Mouse (Mus musculus): ENCODE measurements around the gene Ryk. TPM values are rescaled to one million over a fixed set of nuclear protein-coding genes. Genes with fewer than 3 reads are reported as not detected.

Ryk gene
- polyA plus RNA-seq, 1 experiment = 10.5 TPM

DNA sequence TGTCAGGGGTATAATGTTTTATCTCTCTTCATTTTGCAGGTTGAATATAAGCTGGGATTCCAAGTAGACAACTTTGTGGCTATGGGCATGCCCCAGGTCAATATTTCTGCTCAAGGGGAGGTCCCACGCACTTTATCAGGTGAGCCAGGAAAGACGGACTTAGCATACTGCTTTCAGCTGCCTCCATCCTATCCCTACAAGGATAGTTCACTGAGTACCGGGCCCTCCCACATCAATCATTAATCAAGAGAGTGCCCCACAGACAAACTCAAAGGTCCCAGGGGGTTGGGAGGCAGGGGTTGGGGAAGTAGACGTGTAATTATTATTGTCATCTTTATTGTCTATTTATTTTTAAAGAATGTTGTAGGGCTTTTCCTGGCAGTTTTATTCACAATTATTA lies 32.8 kb downstream of the Ryk start:
- TF ChIP-seq GATA1 (IDR thresholded peaks at IDR 0.05; ENCODE audit: low read length) = no peak

DNA sequence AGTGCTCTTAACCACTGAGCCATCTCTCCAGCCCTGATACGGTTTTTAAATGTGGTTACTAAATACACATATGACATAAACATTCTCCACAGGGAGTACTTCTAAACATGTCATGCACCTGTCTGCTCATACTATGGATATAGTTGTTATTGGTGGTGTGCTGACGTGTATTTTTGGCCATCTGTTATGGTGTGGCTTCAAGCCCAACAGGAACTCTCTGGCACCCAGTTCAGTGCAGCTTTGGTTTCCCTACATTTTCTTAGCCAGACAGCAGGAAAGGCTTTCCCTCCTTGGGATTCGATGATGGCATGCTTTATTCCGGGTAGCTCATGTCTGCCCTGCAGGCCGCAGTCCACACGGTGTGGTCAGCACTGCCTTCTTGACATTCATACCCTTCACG lies 33.7 kb downstream of the Ryk start:
- no peak for TF ChIP-seq GATA1 (IDR thresholded peaks at IDR 0.05; ENCODE audit: low read length)

DNA sequence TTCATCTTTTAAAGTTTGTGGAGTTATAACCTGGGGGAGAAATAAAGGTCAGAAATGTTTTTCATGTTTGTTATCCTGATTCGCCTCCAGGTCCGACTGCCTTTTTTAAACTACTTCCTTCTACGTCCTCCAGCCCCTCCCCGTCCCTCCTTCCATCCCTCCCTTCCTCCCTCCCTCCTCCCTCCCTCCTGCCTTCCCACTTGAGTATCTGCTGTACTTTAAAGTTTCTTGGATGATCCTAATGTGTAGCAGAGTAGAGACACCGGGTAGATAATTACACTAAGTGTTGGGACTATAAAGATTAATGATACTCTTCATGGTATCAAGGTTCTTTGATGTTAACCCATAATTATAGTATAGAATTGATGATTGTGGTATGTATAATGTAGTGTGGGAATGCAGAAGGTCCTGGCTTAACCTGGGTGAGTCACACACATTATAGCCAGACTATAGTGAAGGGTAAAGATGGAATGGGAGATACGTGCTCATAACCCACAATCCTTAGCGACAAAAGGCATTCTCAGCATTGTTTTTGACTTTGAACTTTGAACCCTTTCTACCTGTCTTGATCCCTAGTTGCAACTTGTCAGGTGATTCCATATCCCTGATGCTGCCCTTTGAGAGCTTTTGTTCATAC lies 41.5 kb downstream of the Ryk start:
- no peak for TF ChIP-seq GATA1 (IDR thresholded peaks at IDR 0.05; ENCODE audit: low read length)

DNA sequence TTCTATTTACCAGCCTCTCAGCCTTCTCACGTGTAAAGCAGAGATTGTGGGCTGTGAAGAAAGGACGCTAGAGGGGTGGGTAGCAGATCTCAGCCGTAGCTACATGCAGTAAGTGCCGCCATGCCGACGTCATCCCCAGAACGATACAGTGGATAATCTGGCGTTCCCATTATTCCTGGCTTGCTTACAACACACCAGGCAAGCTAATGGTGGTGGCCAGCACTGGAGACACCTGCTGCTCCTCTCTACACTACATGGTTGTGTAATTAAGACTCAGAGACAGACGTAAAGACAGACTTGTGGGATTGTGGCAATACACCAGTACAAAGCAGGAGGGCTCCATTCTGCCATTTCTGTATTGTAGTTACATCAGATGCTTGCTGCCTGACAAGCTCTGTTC lies 43.2 kb downstream of the Ryk start:
- TF ChIP-seq GATA1 (IDR thresholded peaks at IDR 0.05; ENCODE audit: low read length) = no peak

DNA sequence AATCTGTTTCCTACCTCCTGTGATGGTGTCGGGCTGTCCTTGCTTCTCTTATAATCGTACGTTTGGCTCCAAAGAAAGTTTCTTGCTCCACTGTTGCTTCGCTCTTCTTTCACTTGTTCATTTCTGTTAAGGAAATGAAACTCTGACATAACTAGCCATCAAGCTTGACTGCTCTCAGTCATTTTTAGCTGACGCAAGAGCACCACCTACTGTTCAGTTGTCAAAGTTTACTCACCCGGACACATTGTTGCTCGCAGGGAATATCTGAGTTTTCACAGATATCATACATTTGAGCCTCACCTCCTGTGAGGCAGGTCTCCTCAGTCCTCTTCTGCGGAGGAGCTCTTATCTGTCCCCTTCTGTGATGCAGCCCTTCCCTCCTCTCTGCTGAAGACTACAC lies 44.8 kb downstream of the Ryk start:
- no peak for TF ChIP-seq GATA1 (IDR thresholded peaks at IDR 0.05; ENCODE audit: low read length)

DNA sequence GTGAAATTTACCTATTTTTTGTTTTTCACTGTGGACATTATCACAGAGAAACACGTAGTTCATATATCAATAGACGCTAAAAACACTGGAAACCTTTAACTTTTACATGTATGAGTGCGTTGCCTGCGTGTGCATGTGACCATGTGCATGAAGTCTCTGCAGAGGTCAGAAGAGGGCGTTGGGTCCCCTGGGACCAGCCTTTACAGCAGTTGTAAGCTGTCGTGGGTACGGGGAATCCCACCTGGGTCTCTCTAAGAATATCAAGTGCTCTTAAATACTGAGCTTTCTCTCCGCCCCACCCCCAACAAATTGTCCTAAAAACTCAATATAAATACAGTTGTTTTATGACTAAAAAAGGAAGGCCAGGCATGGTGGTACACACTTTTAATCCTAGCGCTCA lies 50.0 kb downstream of the Ryk start:
- TF ChIP-seq GATA1 (IDR thresholded peaks at IDR 0.05; ENCODE audit: low read length) = no peak

DNA sequence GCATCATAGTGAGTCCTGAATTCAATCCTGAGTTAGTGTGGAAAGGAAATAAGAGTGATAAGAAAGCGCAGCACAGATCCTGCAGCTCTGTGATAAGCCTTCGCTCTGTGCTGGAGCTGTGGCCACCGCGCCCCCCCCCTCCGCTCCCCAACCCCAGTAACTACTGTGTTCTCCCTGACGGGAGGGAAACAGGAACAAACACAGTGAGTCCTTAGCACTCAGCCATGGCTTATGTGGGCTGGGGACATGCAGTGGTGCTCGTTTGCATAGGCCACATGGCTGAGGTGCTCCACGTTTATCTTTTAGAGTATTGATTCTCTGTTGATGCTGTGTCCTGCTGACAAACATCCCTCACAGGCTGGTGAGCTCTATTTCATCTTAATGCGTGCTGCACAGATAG lies 55.4 kb downstream of the Ryk start:
- TF ChIP-seq GATA1 (IDR thresholded peaks at IDR 0.05; ENCODE audit: low read length) = peak; percentile 49

DNA sequence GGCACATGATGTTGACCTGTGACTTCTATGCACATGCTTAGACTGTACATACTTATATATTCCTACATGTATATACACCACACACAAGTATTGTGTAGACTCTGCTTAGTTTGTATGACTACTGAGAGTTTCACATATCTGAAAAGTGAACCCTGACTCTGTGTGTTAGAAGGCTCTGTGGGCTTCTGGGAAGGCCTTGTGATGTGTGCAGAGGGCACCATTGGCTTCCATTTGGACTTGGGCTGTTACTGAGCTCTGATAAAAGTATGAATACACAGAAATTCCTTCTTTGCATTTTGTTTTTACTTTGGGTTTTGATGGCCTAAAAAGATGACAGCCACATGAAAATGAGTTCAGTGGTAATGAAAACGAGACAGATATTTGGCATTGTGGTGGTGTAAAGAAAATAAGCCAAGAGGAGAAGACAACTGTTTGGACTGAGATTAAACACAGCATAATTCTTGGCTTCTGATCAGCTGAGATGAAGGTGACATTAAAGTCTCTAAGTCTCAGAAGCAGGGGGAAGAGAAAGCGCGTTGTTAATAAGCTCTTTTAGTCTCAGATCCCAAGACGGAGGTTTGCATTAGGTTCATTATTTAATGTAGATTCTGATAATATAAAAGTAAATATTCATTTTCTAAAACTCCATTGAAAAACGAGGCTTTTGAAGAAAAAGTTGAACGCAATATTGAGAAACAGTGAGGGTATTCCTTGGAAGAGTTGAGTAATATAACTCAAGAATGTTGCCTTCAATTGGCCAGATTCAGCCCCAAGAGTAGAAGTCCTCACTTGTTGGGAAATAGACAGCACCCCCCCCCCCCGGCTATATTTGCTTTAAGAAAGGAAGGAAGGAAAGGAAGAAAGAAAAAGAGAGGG lies 58.0 kb downstream of the Ryk start:
- TF ChIP-seq GATA1 (IDR thresholded peaks at IDR 0.05; ENCODE audit: low read length) = no peak

DNA sequence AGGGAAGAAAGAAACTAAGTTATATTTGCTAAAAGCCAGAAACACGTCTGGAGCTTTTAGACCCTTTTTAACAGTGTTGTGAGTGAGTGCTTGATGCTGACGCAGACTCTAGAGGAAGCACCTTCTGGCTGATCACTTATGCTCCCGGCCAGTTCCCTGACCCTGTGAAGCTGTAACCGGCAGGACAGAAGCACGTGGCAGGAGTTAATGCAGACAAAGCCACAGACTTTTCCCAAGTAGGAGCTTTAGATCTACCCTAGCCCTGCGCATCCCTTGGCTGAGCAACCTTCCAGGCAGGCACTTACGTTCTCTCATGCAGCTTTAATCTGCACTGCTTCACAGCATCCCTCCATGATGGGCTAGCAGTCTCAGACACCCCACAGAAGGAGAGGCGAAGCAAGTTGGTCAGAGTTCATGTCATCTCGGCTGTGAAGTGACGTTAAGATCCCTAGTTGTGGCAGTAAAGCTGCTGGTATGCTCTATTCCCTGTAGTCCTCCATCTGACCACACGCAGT lies 58.7 kb downstream of the Ryk start:
- TF ChIP-seq GATA1 (IDR thresholded peaks at IDR 0.05; ENCODE audit: low read length) = no peak

DNA sequence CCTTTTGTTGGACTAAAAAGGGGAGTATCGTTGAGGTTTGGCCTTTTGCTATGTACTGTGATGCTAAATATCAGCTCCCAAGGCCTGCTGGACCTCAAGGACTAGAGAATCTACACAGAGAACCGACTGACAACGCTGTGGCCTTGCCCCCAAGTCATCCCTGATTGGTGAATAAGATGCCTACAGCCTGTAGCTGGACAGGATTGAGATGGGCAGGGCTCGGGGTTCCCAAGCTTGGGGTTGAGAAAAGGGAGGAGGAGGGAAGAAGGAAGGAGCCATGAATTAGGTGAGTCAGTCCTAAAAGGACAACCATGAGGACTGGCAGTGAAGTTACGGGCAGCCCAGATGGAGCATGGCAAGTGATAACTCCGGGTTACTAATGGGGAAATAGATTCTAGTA lies 65.2 kb downstream of the Ryk start:
- no peak for TF ChIP-seq GATA1 (IDR thresholded peaks at IDR 0.05; ENCODE audit: low read length)

DNA sequence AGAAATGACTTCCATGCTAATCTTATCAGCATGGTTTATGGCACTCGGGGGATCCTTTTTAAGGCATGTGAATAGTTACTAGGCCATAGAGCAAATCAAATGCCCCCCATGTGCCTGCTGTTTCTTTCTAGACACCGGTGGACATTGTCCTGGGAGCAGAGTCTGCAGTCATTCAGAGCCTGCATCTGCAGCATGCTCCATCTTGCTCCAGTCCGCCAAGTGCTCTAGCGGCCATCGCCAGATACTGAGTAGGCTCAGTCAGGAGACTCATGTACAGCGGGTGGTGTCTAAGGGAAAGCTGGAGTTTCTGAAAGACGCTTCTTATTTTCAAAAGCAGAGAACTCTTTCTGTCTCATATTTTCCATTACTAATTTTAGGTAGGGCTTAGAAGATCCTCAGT lies 67.6 kb downstream of the Ryk start:
- no peak for TF ChIP-seq GATA1 (IDR thresholded peaks at IDR 0.05; ENCODE audit: low read length)

DNA sequence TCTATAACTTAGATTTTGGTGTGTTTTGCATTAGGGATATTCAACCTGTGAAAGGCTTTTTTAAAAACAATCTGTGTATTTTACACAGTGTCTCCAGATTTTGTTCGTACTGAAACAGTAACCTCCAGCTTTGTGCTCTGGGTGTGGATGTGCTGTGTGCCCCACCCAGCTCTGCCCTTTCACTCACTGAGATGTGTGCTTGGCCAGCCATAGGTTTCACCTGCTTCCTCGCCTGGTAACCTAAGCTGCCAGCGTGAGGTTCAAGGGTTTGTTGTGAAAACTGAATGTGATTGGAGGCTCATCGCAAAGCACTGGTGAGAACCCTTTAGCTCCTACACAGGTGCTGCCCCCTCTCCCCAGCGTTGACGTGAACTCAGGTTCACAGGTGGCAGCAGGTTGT lies 70.2 kb downstream of the Ryk start:
- TF ChIP-seq GATA1 (IDR thresholded peaks at IDR 0.05; ENCODE audit: low read length) = no peak

DNA sequence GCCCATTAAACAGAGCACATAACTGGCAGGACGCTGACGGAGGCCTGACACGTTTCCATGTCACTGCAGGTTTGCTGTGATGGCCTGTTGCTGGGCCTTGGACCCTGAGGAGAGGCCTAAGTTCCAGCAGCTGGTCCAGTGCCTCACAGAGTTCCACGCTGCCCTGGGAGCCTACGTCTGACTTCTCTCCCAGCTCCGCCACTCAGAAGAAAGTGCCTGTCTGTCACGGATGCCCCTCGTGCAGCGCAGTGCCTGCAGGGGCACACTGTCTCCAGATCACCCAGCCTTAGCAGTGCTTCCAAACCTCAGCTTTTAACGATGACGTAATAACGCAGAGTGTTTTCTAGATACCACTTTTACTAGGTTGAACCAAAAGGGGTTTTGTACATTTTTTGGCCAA lies 72.1 kb downstream of the Ryk start:
- no peak for TF ChIP-seq GATA1 (IDR thresholded peaks at IDR 0.05; ENCODE audit: low read length)

DNA sequence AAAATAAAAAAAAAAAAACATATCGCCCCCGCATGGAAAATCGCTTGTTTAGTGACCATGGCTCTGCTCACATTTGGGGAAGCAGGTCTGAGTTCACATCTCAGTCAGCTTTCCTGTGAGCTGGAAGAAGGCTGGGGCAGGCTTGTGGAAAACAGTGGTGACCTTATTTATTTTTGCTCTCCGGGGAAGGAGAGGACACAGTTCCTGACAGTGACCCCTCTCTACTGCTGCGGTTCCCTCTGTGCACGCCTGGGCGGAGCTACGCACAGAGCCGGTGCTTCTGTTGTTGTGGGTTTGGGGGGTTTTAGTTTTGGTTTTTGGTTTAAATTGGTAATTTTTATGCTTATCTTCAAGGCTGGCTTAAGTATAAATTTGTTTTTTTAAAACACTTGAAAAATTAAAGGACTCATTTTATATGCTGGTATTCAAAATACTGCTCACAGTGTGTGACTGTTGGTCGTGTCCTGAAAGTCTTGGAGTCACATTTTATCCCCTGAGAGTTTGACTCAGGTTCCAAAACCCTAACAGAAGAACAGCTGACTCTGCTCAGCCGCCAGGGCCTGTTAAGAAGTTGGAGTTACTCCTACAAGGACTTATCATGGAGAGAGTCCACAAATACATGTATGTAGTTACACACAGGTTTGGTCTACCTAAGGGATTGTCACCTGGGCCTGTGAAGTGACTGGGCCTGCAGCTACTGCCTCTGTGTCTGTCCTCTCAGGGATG lies 73.0 kb downstream of the Ryk start:
- TF ChIP-seq GATA1 (IDR thresholded peaks at IDR 0.05; ENCODE audit: low read length) = no peak

DNA sequence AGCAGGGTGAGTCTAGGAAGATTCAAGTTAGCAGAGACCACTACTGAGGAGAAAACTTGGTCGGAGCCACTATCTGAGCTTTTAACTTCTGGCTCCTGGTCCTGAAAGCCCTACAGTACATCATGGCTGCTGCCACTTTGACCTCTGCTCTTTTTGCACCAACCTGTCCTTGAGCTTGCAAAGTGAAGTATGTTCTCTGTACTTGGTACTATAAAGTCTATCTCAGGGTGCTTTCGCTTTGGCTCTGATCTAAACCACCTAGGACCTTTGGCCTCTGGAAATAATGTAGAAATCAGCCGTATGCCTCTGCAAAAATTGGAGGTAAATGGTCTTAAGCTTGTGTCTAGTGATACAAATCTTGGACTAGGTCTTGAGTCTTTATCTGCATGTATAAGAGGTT lies 76.8 kb downstream of the Ryk start:
- no peak for TF ChIP-seq GATA1 (IDR thresholded peaks at IDR 0.05; ENCODE audit: low read length)

DNA sequence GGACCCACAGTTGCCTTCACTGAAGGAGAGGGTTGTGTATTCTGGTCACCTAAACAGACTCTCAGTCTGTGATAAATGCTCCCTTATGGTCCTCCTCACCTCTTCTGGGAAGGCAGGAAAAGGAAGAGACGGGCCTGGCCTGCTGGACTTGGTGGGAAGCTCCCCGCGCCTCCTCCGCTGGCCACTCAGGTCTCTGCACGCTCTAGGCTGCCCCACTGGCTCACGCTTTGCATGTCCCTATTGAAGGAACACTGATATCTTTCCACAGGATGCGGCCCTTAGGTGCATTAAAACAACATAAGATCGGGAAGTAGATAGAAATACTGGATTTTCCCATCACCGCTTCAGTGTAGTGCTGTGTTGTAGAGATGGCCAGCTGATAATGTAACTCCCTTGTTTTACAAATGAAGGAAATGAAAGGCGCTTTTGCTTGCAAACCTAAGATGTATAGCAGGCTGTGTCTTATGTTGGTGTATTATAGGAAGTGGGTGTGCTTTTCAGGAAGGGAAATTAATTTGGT lies 77.9 kb downstream of the Ryk start:
- no peak for TF ChIP-seq GATA1 (IDR thresholded peaks at IDR 0.05; ENCODE audit: low read length)

All from G1E-ER4 (cell line).